Mouse (Mus musculus) intestine, postnatal 0 days (tissue): ENCODE results near the gene Nhsl1. TPM values are rescaled to one million over a fixed set of nuclear protein-coding genes. Genes with fewer than 3 reads are reported as not detected.

ENCODE experiments used
- ATAC-seq: fragments of 200-750 bp; cut with Nextera tagmentation; 2 replicates; pipeline ENCODE4 v1.8.0; 2017; ENCODE audit warnings: mild to moderate bottlenecking, moderate TSS enrichment, moderate library complexity
- H3K27ac ChIP-seq: fragments of 300-500 bp; sonication (generic); 2 replicates; pipeline ENCODE4 v1.5.1; 2014; ENCODE audit warnings: mild to moderate bottlenecking, low read depth, low read length, moderate library complexity
- H3K27me3 ChIP-seq: fragments of 300-500 bp; sonication (generic); replicated peaks from 2 replicates; pipeline ENCODE4 v1.6.1; 2014; ENCODE audit warnings: low read length, mixed read lengths; ENCODE audit not compliant: control insufficient read depth, insufficient read depth
- H3K36me3 ChIP-seq: fragments of 300-500 bp; sonication (generic); 2 replicates; pipeline ENCODE4 v1.6.1; 2014; ENCODE audit warnings: mild to moderate bottlenecking, moderate library complexity; ENCODE audit not compliant: control insufficient read depth, insufficient read depth
- H3K4me1 ChIP-seq: fragments of 300-500 bp; sonication (generic); replicated peaks from 2 replicates; pipeline ENCODE4 v1.6.1; 2014; ENCODE audit warnings: antibody characterized with exemption, low read length, mixed read lengths; ENCODE audit not compliant: control insufficient read depth, insufficient read depth
- H3K4me2 ChIP-seq: fragments of 300-500 bp; sonication (generic); replicated peaks from 2 replicates; pipeline ENCODE4 v1.6.1; 2014; ENCODE audit warnings: low read depth, mild to moderate bottlenecking, moderate library complexity
- H3K4me3 ChIP-seq: fragments of 300-500 bp; sonication (generic); 2 replicates; pipeline ENCODE4 v1.5.1; 2014; ENCODE audit warnings: low read depth, low read length
- H3K9ac ChIP-seq: fragments of 300-500 bp; sonication (generic); 2 replicates; pipeline ENCODE4 v1.6.1; 2014; ENCODE audit warnings: mild to moderate bottlenecking, low read depth, low read length
- H3K9me3 ChIP-seq: fragments of 300-500 bp; sonication (generic); 2 replicates; pipeline ENCODE4 v1.6.1; 2016; ENCODE audit warnings: mixed run types; ENCODE audit not compliant: control insufficient read depth
- CTCF ChIP-seq: sonication (generic); IDR thresholded peaks from 2 replicates; pipeline ENCODE4 v1.5.1; 2016; ENCODE audit warnings: low read depth, mild to moderate bottlenecking, control low read depth, antibody characterized with exemption, moderate library complexity
- WGBS: fragments of 180-500 bp; shearing (Covaris S2); extraction: QIAGEN DNeasy Blood & Tissue Kit; methylation state at CpG from one replicate; pipeline ENCODE4 v1.1.7; 2014; 5-methylcytosine and 5-hydroxymethylcytosine counted together
- polyA plus RNA-seq: library from polyadenylated mRNA; unstranded; fragments of >200 nt; fragmentation: Nextera tagmentation; extraction: Ambion mirVana; gene quantifications from 2 replicates; pipeline ENCODE4 v1.2.1, GENCODE M21; 2015

Nhsl1 gene
- polyA plus RNA-seq, 1 experiment from 2014 or later: 12.5 TPM

DNA sequence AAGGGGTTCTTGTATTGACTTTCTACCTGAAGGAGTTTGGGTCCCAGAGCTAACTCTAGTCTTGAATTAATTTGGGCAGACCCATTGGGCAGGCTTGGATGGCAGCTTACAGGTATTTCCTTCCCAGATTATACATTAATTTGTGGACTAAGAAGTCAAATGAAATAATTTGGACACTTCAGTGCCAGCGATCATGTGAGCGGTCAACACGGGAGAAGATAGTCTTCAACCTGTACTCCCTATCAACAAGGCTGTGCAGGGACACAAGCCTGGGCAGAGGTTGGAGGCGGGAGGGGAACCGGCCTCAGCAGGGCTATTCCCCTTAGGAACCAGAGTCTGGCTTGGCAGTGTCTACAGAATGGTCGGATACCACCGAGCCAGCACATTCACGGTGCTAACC lies 49.3 kb downstream of the Nhsl1 start:
- Histone ChIP-seq H3K4me2 (no peak overlapping the region), H3K27ac (no peak overlapping the region), H3K36me3 (no peaks in the 10 kb centered on the region), H3K4me3 (no peak overlapping the region), H3K27me3 (no peaks in the 10 kb centered on the region), H3K9ac (no peak overlapping the region), H3K9me3 (no peaks in the 10 kb centered on the region), H3K4me1 (no peaks in the 10 kb centered on the region)
- WGBS: 94% methylated on average over 8 of the region's 8 CpGs
- no peak for ATAC-seq
- TF ChIP-seq CTCF: no peak

DNA sequence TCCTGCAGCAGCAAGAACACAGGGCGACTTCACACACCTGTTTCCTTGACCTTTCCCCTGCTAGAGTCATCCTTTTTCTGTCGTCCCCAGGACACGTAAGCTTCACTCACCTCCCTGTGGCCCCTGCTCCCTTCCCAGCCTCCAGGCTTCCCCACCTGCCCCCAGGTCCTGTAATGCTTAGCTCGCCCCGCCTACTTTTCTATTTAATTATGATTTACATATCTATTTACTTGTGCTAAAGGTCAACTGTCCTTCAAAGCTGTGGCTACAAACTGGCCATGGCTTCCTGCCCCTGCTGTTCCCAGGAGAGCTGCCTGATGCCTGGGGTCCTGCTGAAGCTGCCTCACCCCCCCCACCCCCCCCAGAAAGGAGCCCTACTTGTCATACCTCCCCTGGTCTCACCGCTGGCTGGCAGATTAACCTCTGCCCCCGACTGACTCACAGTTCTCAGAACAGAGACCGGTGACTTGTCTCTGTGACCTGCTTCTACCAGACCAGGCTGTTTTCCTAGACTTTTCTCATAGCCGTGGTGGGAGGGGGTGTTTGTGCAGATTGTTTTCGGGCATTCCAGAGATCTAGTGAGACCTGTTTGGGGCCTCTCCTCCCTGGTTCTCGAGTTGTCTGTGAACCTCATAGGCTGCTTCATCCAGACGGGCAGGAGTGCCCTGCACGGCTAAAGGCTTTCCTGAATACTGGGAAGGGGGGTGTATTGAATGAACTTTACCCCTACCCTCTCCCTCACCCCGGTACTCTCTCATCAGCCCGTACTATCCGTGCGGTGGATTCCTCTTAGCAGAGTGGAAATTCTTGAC lies 51.9 kb downstream of the Nhsl1 start:
- peak; percentile 87 for ATAC-seq
- WGBS: 19% methylated on average over 17 of the region's 17 CpGs
- peak overlapping the region; percentile 22; the same call in 1 of the 2 replicates for H3K4me3 ChIP-seq
- no peak for TF ChIP-seq CTCF
- H3K4me1 ChIP-seq: no peaks in the 10 kb centered on the region
- H3K36me3 ChIP-seq: no peaks in the 10 kb centered on the region
- H3K4me2 ChIP-seq: peak overlapping the region; percentile 60
- no peaks in the 10 kb centered on the region for H3K27me3 ChIP-seq
- H3K9me3 ChIP-seq: no peaks in the 10 kb centered on the region
- peak overlapping the region; percentile 74 for H3K27ac ChIP-seq
- H3K9ac ChIP-seq: 0 out of 2 replicates have a peak overlapping the region, but pooled peaks have one; percentile 37

DNA sequence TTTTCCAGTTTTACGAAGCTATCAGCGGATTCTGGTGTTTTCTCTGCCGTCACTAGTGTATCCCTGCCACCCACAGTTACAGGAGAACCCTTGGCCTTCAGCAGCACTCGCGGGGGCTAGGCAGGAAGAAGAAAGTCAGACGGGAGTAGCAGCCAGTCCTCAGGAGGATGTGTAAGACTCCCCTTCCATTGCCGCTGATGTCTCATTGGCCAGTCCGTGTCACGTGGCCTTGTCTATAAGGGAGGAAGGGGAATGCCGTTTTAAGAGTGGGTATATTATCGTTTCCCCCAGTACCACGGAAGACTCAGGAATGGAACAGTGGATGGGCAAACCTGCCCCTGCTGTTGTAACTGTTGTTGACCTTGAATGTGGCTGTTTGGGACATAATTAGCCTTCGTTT lies 53.1 kb downstream of the Nhsl1 start:
- WGBS: 46% methylated on average over 13 of the region's 13 CpGs
- peak overlapping the region; percentile 11; the same call in 1 of the 2 replicates for H3K4me3 ChIP-seq
- no peaks in the 10 kb centered on the region for H3K27me3 ChIP-seq
- ATAC-seq: no peak
- peak overlapping the region; percentile 60 for H3K4me2 ChIP-seq
- no peak overlapping the region for H3K9ac ChIP-seq
- H3K9me3 ChIP-seq: no peaks in the 10 kb centered on the region
- no peaks in the 10 kb centered on the region for H3K4me1 ChIP-seq
- H3K36me3 ChIP-seq: no peaks in the 10 kb centered on the region
- no peak for TF ChIP-seq CTCF
- H3K27ac ChIP-seq: no peak overlapping the region

DNA sequence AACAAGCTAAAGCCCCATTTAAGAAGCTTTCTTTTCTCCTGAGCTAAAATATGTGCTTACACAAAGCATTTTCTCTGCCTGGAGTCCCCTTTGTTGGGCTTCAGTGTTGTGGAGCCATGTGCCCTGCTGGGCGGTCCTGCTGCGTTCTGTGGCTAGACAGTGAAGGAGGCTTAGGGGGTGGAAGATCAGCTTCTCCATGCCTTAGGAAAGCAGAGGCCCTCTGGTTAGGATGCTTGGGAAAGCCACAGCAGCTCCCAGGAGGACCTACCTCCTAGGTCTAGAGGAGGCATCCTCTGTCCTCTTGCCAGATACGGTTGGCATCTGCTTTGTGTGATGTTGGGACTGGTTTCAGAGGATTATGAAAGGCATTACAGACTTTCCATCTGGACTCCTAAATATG lies 56.5 kb downstream of the Nhsl1 start:
- no peak overlapping the region for H3K4me3 ChIP-seq
- H3K9me3 ChIP-seq: no peaks in the 10 kb centered on the region
- no peak for TF ChIP-seq CTCF
- no peaks in the 10 kb centered on the region for H3K27me3 ChIP-seq
- no peak overlapping the region for H3K9ac ChIP-seq
- no peak overlapping the region for H3K4me2 ChIP-seq
- 85% methylated on average over 3 of the region's 3 CpGs for WGBS
- no peak for ATAC-seq
- H3K36me3 ChIP-seq: no peaks in the 10 kb centered on the region
- no peaks in the 10 kb centered on the region for H3K4me1 ChIP-seq
- H3K27ac ChIP-seq: no peak overlapping the region

DNA sequence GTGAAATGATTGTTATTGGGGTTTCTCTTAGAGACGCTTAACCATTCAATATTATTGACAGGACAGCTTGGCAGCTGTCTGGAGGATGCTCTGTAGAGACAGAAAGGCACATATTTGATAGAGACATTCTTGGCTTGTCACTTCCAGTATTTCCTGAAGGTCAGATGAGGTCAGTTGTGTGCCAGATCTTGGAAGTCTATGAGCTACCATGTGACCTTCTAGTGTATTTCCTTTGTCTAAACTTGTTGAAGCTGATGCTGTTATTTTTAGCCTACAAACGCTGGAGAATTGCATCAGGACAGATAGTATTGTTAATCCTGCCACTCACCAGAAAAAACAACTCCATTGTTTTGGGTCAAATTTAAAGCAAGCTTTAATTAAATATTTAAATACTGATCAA lies 66.0 kb downstream of the Nhsl1 start:
- Histone ChIP-seq H3K4me2 (no peak overlapping the region), H3K4me1 (no peaks in the 10 kb centered on the region), H3K4me3 (no peak overlapping the region), H3K36me3 (no peaks in the 10 kb centered on the region), H3K9me3 (no peaks in the 10 kb centered on the region), H3K27ac (no peak overlapping the region), H3K27me3 (no peaks in the 10 kb centered on the region), H3K9ac (no peak overlapping the region)
- no peak for TF ChIP-seq CTCF
- 61% methylated on average over 2 of the region's 2 CpGs for WGBS
- no peak for ATAC-seq

DNA sequence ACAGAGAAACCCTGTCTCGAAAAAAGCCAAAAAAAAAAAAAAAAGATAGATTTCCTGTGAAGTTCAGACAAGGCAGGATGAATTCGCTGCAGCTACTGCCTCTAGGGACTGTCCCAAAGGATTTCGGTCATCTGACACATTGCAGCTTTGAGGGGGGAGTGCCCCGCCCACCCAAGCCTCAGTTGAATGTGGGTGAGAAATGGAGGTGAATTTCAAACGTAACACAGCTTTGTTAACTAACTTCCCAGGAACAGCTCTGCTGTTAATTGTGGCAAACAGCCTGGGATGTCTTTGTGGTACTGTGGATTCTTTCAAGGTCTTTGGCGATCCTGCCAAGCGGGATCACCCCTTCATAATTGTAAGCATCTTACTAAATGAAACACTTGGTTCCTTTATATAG lies 67.4 kb downstream of the Nhsl1 start:
- Histone ChIP-seq H3K9ac (no peak overlapping the region), H3K4me3 (no peak overlapping the region), H3K27me3 (no peaks in the 10 kb centered on the region), H3K4me1 (no peaks in the 10 kb centered on the region), H3K9me3 (no peaks in the 10 kb centered on the region), H3K27ac (no peak overlapping the region), H3K36me3 (no peaks in the 10 kb centered on the region), H3K4me2 (no peak overlapping the region)
- no peak for ATAC-seq
- WGBS: 67% methylated on average over 7 of the region's 7 CpGs
- no peak for TF ChIP-seq CTCF
